8 mouse cellular contexts compared by ENCODE assay signal in the genomic region with DNA sequence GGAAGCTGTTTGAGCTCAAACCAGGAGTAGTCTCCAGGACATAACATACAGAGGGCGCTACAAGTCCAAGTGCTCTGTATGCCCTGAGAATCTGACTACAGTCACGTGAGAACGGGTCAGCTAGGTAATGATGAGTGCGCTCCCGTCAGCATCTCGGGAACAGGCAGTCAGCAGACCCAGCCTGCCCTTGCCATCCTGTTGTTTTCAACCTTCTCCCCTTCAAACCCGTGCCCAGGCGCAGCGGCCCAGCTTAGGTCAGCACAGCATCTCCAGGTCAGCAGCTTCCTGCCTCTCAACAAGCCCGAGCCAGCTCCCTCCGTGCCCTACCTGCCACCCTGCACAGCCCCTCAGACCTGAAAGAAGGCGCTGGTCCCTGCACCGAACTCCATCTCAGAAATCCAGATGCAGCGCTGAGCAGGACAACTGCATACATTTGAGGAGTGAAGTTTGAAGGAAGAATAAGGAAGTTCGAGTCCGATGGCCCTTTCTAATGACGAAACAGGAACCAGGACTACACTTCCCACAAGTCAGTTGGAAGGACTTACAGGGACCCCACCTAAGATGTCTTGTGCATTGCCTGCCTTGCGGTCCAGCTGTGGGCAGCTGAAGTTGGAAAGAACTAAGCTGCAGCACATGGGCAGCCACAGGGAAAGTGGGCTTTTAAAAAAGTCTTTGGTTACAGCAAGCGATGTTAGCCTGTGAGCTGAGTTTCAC. TPM values are rescaled to one million over a fixed set of nuclear protein-coding genes. Genes with fewer than 3 reads are reported as not detected.
DNase-seq lines count a peak whose midpoint lies in the region; ATAC-seq lines count a peak whose summit lies in the region.

Gene Gm49345 (minus strand): TSS at position 476 of the 714 bp plus-strand sequence.
Gene Zfp729a (minus strand): TSS at position 498 of the 714 bp plus-strand sequence.

- peak within 1 kb of the TSS; percentile 68 for H3K9ac ChIP-seq in forebrain, embryonic 14.5 days (ENCODE audit: low read length)
- H3K9ac ChIP-seq in neural tube, embryonic 15.5 days (replicated peaks): peak within 1 kb of the TSS; percentile 76

- ATAC-seq in forebrain, embryonic 14.5 days: peak; percentile 99
- peak; percentile 99 for ATAC-seq in neural tube, embryonic 15.5 days (ENCODE audit: low FRiP score)

- H3K4me1 ChIP-seq in forebrain, embryonic 14.5 days (ENCODE audit: control insufficient read depth, insufficient read depth, low read length): no peaks in the 10 kb centered on the region
- H3K4me1 ChIP-seq in neural tube, embryonic 15.5 days: peaks cover 9% of the 10 kb centered on the region

- peak within 1 kb of the TSS; percentile 72 for H3K4me3 ChIP-seq in forebrain, embryonic 14.5 days (ENCODE audit: low read depth, low read length)
- H3K4me3 ChIP-seq in neural tube, embryonic 15.5 days (replicated peaks): peak within 1 kb of the TSS; percentile 73

- H3K4me2 ChIP-seq in forebrain, embryonic 14.5 days (ENCODE audit: low read length): peak within 1 kb of the TSS; percentile 57
- peak within 1 kb of the TSS; percentile 66 for H3K4me2 ChIP-seq in neural tube, embryonic 15.5 days

- DNase-seq in ES-CJ7 (ENCODE audit: low read depth, low spot score): peak; percentile 92
- DNase-seq in cerebellum, adult 11 months: peak; percentile 73
- DNase-seq in forebrain, embryonic 14.5 days (ENCODE audit: low spot score): peak; percentile 97
- peak; percentile 76 to 89 for DNase-seq in heart, postnatal 14 days
- DNase-seq in layer of hippocampus, adult 11-12 months (ENCODE audit: low spot score): peak; percentile 88
- DNase-seq in lung, adult 18-20 months: peak; percentile 89 to 91
- peak; percentile 87 for DNase-seq in testis, postnatal 14 days (ENCODE audit: low spot score)

- no peak within 1 kb of the TSS for H3K27ac ChIP-seq in forebrain, embryonic 14.5 days (ENCODE audit: low read depth, low read length)
- peak within 1 kb of the TSS; percentile 70 for H3K27ac ChIP-seq in neural tube, embryonic 15.5 days (replicated peaks)

- under 1% methylated on average over 19 of the region's 19 CpGs for WGBS in forebrain, embryonic 14.5 days
- under 1% methylated on average over 19 of the region's 19 CpGs for WGBS in neural tube, embryonic 15.5 days

- no peaks in the 10 kb centered on the region for H3K9me3 ChIP-seq in forebrain, embryonic 14.5 days (replicated peaks; ENCODE audit: control insufficient read depth, low read length)
- no peaks in the 10 kb centered on the region for H3K9me3 ChIP-seq in neural tube, embryonic 15.5 days (replicated peaks)

- intact Hi-C loops in heart, postnatal 14 days (cut with DNase I): loop anchor here (2.0 to 5.0 kb wide), 4 partner anchors 29 to 205 kb away; partner anchors contain the start of genes Zfp65 and Zfp729b

- H3K27me3 ChIP-seq in forebrain, embryonic 14.5 days (replicated peaks; ENCODE audit: control insufficient read depth, insufficient read depth, low read length): no peaks in the 10 kb centered on the region
- H3K27me3 ChIP-seq in neural tube, embryonic 15.5 days (replicated peaks): no peaks in the 10 kb centered on the region

- H3K36me3 ChIP-seq in forebrain, embryonic 14.5 days (ENCODE audit: control insufficient read depth, insufficient read depth, low read length): no peaks in the 10 kb centered on the region
- H3K36me3 ChIP-seq in neural tube, embryonic 15.5 days: no peaks in the 10 kb centered on the region

RNA-seq across cellular contexts. Expression of gene Gm49345, which starts in this region (rescaled TPM):
- 0.54 TPM in 1 of 2 replicates, not detected in the other for polyA plus RNA-seq in forebrain, embryonic 14.5 days (2014; fragmentation: Nextera tagmentation; extraction: Ambion mirVana)
- under 1 TPM; 0.34 to 0.38 TPM for total RNA-seq in heart, postnatal 14 days (2021)
- not detected in 2 replicates for polyA plus RNA-seq in neural tube, embryonic 15.5 days (2015; fragmentation: Nextera tagmentation; extraction: Ambion mirVana)

RNA-seq across cellular contexts. Expression of gene Zfp729a, which starts in this region (rescaled TPM):
- polyA plus RNA-seq in forebrain, embryonic 14.5 days (2014; fragmentation: Nextera tagmentation; extraction: Ambion mirVana): 3.9 and 5.3 TPM in 2 replicates
- 1 to 10 TPM; 3.4 TPM for total RNA-seq in heart, postnatal 14 days (2021)
- 2.9 and 3.4 TPM in 2 replicates for polyA plus RNA-seq in neural tube, embryonic 15.5 days (2015; fragmentation: Nextera tagmentation; extraction: Ambion mirVana)
